ENCODE assay signal across 22 mouse cellular contexts in the genomic region with DNA sequence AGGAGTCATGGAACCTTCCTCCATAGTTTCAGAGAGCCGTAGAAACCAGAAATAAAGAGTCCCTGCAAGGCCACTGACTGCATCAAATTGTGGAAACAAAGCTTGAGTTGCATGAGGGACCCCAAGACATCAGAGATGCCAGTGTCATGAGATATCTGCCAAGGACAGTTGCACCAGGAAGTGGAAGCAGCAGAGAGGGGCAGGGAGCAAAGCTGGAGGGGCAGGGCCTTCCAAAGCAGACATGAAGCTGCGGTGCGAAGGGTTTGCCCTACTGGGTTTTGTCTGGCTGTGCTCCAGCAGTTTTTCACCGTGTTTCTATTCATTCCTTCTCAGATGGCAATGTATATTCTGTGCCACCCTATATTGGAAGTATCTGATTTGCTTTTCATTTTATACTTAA. TPM values are rescaled to one million over a fixed set of nuclear protein-coding genes. Genes with fewer than 3 reads are reported as not detected.
DNase-seq lines count a peak whose midpoint lies in the region; ATAC-seq lines count a peak whose summit lies in the region.
"Had no signal": no experiment of that assay in that cellular context is flagged by ENCODE, and none has a peak within 500 bp of the region (broad histone marks: within the 10 kb centered on the region; RNA-seq: fewer than 3 reads in every experiment).

No protein-coding gene starts in this region.

- peak overlapping the region; percentile 68 for H3K27ac ChIP-seq in heart, embryonic 11.5 days (ENCODE audit: low read depth, low read length)
- H3K27ac ChIP-seq in hindbrain, embryonic 10.5 days = 0 out of 2 replicates have a peak overlapping the region, but pooled peaks have one; percentile 12
- H3K27ac ChIP-seq in hindbrain, embryonic 11.5 days (ENCODE audit: low read depth, low read length) = no peak overlapping the region
- H3K27ac ChIP-seq in neural tube, embryonic 11.5 days (ENCODE audit: low read depth, low read length) = 0 out of 2 replicates have a peak overlapping the region, but pooled peaks have one; percentile 27
- H3K27ac ChIP-seq: embryonic facial prominence, embryonic 13.5 days; forebrain, embryonic 15.5 days; hindbrain, embryonic 15.5 days; intestine, embryonic 15.5 days; left cerebral cortex, adult 2 months; limb, embryonic 10.5 days; liver, embryonic 14.5 days had no signal

- DNase-seq in heart, adult 8-10 months (ENCODE audit: low spot score) = no peak
- no peak for DNase-seq in hindbrain, embryonic 10.5 days (ENCODE audit: low spot score)
- no peak for DNase-seq in hindbrain, embryonic 11.5 days (ENCODE audit: low spot score)
- DNase-seq in neural tube, embryonic 11.5 days (ENCODE audit: low spot score) = no peak
- DNase-seq in neural tube, embryonic 10.5 days (ENCODE audit: extremely low spot score, low spot score) = no peak
- DNase-seq: cerebellum, adult 9-10 months; gastrocnemius, postnatal 36 days; kidney, postnatal 4 days; layer of hippocampus, adult 9-11 months; right cerebral cortex, postnatal 14 days; spleen, adult 18-20 months; thymus, postnatal 36 days had no signal

- H3K9me3 ChIP-seq in heart, embryonic 11.5 days (replicated peaks; ENCODE audit: control insufficient read depth, low read length) = no peaks in the 10 kb centered on the region
- no peaks in the 10 kb centered on the region for H3K9me3 ChIP-seq in hindbrain, embryonic 10.5 days
- H3K9me3 ChIP-seq in hindbrain, embryonic 11.5 days (ENCODE audit: control insufficient read depth, low read length) = no peaks in the 10 kb centered on the region
- H3K9me3 ChIP-seq in neural tube, embryonic 11.5 days (ENCODE audit: control insufficient read depth, low read length) = no peaks in the 10 kb centered on the region
- H3K9me3 ChIP-seq: embryonic facial prominence, embryonic 13.5 days; forebrain, embryonic 15.5 days; hindbrain, embryonic 15.5 days; intestine, embryonic 15.5 days; kidney, embryonic 15.5 days; limb, embryonic 10.5 days had no signal

- H3K4me3 ChIP-seq in heart, embryonic 11.5 days (ENCODE audit: low read depth, low read length) = no peak overlapping the region
- no peak overlapping the region for H3K4me3 ChIP-seq in hindbrain, embryonic 10.5 days
- no peak overlapping the region for H3K4me3 ChIP-seq in hindbrain, embryonic 11.5 days (ENCODE audit: low read depth, low read length)
- no peak overlapping the region for H3K4me3 ChIP-seq in neural tube, embryonic 11.5 days (ENCODE audit: low read depth, low read length)
- H3K4me3 ChIP-seq: embryonic facial prominence, embryonic 13.5 days; forebrain, embryonic 15.5 days; hindbrain, embryonic 15.5 days; intestine, embryonic 15.5 days; kidney, embryonic 15.5 days; left cerebral cortex, adult 2 months; limb, embryonic 10.5 days had no signal

- no peak overlapping the region for H3K9ac ChIP-seq in heart, embryonic 11.5 days (ENCODE audit: low read depth, low read length)
- H3K9ac ChIP-seq in hindbrain, embryonic 11.5 days (ENCODE audit: low read depth, low read length) = no peak overlapping the region
- peak overlapping the region; percentile 18; the same call in 1 of the 2 replicates for H3K9ac ChIP-seq in neural tube, embryonic 11.5 days (ENCODE audit: low read length)
- H3K9ac ChIP-seq: embryonic facial prominence, embryonic 13.5 days; forebrain, embryonic 15.5 days; hindbrain, embryonic 15.5 days; intestine, embryonic 15.5 days; kidney, embryonic 15.5 days; liver, embryonic 14.5 days had no signal

- no peaks in the 10 kb centered on the region for H3K27me3 ChIP-seq in heart, embryonic 11.5 days (ENCODE audit: control insufficient read depth, insufficient read depth, low read length)
- no peaks in the 10 kb centered on the region for H3K27me3 ChIP-seq in hindbrain, embryonic 10.5 days (ENCODE audit: insufficient read depth, poor library complexity, severe bottlenecking)
- H3K27me3 ChIP-seq in hindbrain, embryonic 11.5 days (ENCODE audit: control insufficient read depth, insufficient read depth, low read length) = no peaks in the 10 kb centered on the region
- H3K27me3 ChIP-seq in neural tube, embryonic 11.5 days (ENCODE audit: control insufficient read depth, insufficient read depth, low read length) = no peaks in the 10 kb centered on the region
- H3K27me3 ChIP-seq: embryonic facial prominence, embryonic 13.5 days; forebrain, embryonic 15.5 days; hindbrain, embryonic 15.5 days; intestine, embryonic 15.5 days; kidney, embryonic 15.5 days had no signal

- H3K4me1 ChIP-seq in heart, embryonic 11.5 days (ENCODE audit: control insufficient read depth, insufficient read depth, low read length) = peaks cover 21% of the 10 kb centered on the region
- H3K4me1 ChIP-seq in hindbrain, embryonic 10.5 days (replicated peaks) = peaks cover 17% of the 10 kb centered on the region
- H3K4me1 ChIP-seq in hindbrain, embryonic 11.5 days (replicated peaks; ENCODE audit: control insufficient read depth, insufficient read depth, low read length) = no peaks in the 10 kb centered on the region
- peaks cover 10% of the 10 kb centered on the region; the same call in 1 of the 2 replicates for H3K4me1 ChIP-seq in neural tube, embryonic 11.5 days (ENCODE audit: control insufficient read depth, insufficient read depth, low read length)
- H3K4me1 ChIP-seq: forebrain, embryonic 15.5 days; intestine, embryonic 15.5 days had no signal

- 79% methylated on average over 4 of the region's 4 CpGs for WGBS in heart, embryonic 11.5 days (ENCODE audit: insufficient replicate concordance)
- 70% methylated on average over 4 of the region's 4 CpGs for WGBS in hindbrain, embryonic 10.5 days
- 66% methylated on average over 4 of the region's 4 CpGs for WGBS in hindbrain, embryonic 11.5 days
- WGBS in neural tube, embryonic 11.5 days = 73% methylated on average over 4 of the region's 4 CpGs

- H3K4me2 ChIP-seq in heart, embryonic 11.5 days = no peak overlapping the region
- H3K4me2 ChIP-seq in hindbrain, embryonic 11.5 days (replicated peaks; ENCODE audit: low read depth, low read length) = no peak overlapping the region
- no peak overlapping the region for H3K4me2 ChIP-seq in neural tube, embryonic 11.5 days (ENCODE audit: low read depth)
- H3K4me2 ChIP-seq: embryonic facial prominence, embryonic 13.5 days; forebrain, embryonic 15.5 days; hindbrain, embryonic 15.5 days; intestine, embryonic 15.5 days; kidney, embryonic 15.5 days had no signal

- no peak for ATAC-seq in heart, embryonic 11.5 days (replicated peaks; ENCODE audit: insufficient number of reproducible peaks, low FRiP score, low TSS enrichment)
- no peak for ATAC-seq in hindbrain, embryonic 11.5 days (ENCODE audit: low FRiP score)
- no peak for ATAC-seq in neural tube, embryonic 11.5 days (ENCODE audit: insufficient read depth, low FRiP score, low TSS enrichment)
- ATAC-seq in megakaryocyte-erythroid progenitor cell, adult 5-6 weeks (replicated peaks; ENCODE audit: low FRiP score, low TSS enrichment, poor library complexity, severe bottlenecking) = peak; percentile 55; the same call in 1 of the 2 replicates
- ATAC-seq: forebrain, embryonic 15.5 days; intestine, embryonic 15.5 days had no signal

- peaks cover 2% of the 10 kb centered on the region; the same call in 1 of the 2 replicates for H3K36me3 ChIP-seq in heart, embryonic 11.5 days (ENCODE audit: control insufficient read depth, insufficient read depth, low read length)
- H3K36me3 ChIP-seq in hindbrain, embryonic 10.5 days = peaks cover 10% of the 10 kb centered on the region
- no peaks in the 10 kb centered on the region for H3K36me3 ChIP-seq in hindbrain, embryonic 11.5 days (ENCODE audit: control insufficient read depth, insufficient read depth, low read length)
- no peaks in the 10 kb centered on the region for H3K36me3 ChIP-seq in neural tube, embryonic 11.5 days (ENCODE audit: control insufficient read depth, insufficient read depth, low read length)
- H3K36me3 ChIP-seq: forebrain, embryonic 15.5 days; hindbrain, embryonic 15.5 days; intestine, embryonic 15.5 days had no signal

RNA-seq across cellular contexts. Expression of a gene that starts 22.1 kb away (rescaled TPM):
- 27.1 and 30.4 TPM in 2 replicates for polyA plus RNA-seq in heart, embryonic 11.5 days (2014; fragmentation: Nextera tagmentation; extraction: Ambion mirVana)
- 10 to 100 TPM; 15.2 to 16.8 (median 15.9) TPM for total RNA-seq in heart, adult 8-10 months (2022)
- 19.8 and 21.4 TPM in 2 replicates for polyA plus RNA-seq in hindbrain, embryonic 10.5 days (2016; fragmentation: Nextera tagmentation; extraction: Ambion mirVana)
- 28.8 and 31.1 TPM in 2 replicates for polyA plus RNA-seq in hindbrain, embryonic 11.5 days (2014; fragmentation: Nextera tagmentation; extraction: Ambion mirVana)
- 32.7 and 33.9 TPM in 2 replicates for polyA plus RNA-seq in neural tube, embryonic 11.5 days (2014; fragmentation: Nextera tagmentation; extraction: Ambion mirVana)
- total RNA-seq in megakaryocyte-erythroid progenitor cell, adult 5-6 weeks (2014; fragmentation: Nextera tagmentation) = 20.7 and 22.7 TPM in 2 replicates
- total RNA-seq in megakaryocyte-erythroid progenitor cell, adult 5-6 weeks (2017) = 9.6 and 22.9 TPM in 2 replicates
